Mouse (Mus musculus) lung, postnatal 36 days (tissue): ENCODE measurements around the gene Pkdrej.
A peak's percentile ranks its signal among the peaks of the same experiment; 100 is the strongest.
"Not testable (repeated sequence)": the region's sequence is repeated elsewhere in the genome, so short reads cannot be mapped to it uniquely, and the experiment has no call there.

Source experiments
- DNase-seq: peaks from one replicate; pipeline ENCODE4 v3.0.0; 2022; ENCODE audit warnings: mixed read lengths

The Pkdrej gene

DNA sequence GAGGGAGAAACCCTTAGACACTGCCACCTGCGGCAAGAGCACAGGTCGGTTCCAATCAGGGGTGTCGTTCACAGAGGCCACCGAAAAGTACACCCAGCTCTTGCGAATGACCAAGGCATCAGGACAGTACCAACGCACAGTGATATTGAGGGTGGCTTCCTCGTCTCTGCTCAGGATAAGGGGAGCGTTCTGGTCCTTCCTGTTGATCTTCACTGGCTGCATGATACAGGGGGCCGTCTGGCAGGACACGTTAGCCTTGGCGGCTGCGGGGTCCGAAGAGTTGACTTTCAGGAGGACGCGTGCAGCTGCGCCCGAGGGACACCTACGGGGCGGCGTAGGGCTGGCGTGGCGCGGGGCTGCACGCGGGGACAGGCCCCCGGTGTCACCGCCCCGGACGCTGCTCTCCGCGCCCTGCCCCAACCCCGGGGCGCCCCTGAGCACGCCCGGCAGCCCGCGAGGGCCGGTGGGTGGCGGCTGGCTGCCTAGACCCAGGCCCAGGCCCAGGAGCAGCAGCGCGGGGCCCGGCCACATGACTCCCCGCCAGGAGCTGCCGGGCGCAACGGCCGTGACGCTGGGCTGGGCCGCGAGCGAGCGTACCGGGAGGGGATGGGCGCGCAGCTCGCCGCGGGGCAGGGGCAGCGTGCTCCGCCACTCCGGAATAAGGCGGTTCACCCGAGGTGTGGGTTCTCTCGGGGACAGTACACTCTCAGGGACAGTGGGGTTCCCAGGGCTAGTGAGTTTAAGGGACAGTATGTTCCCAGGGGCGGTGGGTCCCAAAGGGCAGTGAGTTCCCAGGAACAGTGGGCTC, at the start of gene Pkdrej:
Gene Pkdrej, minus strand, starts transcription at position 532 of the 808 bp plus-strand sequence.
- DNase-seq = no peak

DNA sequence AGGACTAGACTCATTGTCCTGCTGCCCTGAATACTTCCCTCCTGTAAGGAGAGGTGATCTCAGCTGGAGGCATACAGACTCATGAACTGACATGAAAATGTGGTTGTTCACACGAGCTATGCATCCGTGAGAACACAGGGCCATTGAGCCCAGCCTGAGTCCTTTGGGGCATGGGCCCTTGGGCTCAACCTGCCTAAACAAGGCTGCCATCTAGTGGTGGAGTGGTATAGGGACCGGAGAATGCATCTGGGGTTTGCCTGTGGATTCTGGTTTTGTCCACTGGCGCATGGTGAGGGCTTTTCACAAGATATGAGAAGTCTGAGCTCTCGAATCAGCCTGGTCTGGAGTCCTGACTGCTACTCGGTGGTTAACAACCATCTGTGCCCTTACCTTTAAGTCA, 46.2 kb upstream of the Pkdrej start:
- peak; percentile 83 for DNase-seq

DNA sequence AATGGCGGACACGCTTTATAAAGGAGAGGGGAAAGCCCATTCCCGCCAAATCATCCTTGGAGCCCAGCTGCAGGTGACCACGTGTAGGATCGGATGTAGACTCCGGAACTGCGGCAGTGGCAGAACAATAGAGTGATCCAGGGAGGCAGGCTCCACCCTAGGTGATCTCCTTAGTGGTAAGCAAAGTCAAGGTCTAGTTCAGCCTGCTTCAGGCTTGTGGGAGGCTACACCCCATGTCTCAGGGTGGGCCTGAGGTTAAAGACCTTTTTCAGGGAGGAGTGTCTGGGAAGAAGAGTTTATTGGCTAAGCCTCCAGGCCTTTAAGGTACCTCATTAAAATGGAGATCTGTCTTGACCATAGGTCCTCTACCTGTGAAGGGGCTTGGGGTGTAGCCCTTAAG, 44.4 kb upstream of the Pkdrej start:
- not testable (repeated sequence) for DNase-seq

DNA sequence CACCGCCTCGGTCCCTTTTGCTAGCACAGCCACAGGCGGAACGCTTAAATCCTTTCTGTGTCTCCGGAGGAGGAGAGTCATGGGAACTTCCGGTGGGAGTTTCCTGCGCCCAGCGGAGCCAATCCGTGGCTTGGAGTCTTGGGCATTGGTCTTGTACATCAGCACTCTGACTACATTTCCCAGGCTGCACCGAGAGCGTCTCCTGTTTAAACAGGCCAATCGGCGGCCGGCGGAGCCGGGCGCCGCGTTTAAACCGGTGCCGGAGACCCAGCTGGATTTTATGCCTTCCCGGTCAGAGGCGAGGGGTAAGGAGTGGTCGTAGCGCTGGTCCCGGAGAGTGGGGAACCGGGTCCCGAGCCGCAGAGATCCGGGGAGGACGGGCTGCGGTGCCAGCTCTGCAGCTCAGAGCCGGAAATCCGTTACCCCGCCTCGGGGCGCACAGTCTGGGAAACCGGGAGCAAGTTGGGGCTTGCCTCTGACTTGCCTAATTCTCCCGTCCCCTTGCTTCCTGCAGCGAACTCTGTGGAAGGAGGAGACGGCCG, 38.0 kb upstream of the Pkdrej start, which contains the start of gene Gtse1:
Gene Gtse1, plus strand, starts transcription at position 256 of the 542 bp plus-strand sequence.
- DNase-seq = peak; percentile 99

DNA sequence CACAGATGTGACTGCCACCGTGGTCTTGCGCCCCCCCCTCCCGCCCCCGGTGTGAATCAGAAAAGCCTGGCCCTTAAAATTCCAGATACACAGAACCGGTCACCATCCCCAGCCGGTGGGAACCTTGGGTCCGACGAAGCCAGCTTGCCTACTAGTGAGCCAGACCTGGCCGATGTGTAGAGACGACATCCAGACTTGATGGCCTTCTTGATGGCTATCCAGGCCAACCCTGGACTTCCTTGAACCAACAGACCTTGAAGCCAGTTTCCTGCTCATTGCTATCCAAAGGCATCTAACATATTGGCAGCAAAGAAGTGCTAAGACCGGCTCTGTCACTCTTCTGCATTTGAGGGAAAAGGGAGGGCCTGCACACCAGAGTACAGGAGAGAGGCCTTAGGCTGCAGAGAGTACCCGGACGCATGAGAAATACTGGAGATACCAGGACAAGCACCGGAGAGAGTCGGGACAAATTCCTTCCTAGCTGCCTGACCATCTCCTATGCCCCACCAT, 37.5 kb upstream of the Pkdrej start:
- DNase-seq = no peak

DNA sequence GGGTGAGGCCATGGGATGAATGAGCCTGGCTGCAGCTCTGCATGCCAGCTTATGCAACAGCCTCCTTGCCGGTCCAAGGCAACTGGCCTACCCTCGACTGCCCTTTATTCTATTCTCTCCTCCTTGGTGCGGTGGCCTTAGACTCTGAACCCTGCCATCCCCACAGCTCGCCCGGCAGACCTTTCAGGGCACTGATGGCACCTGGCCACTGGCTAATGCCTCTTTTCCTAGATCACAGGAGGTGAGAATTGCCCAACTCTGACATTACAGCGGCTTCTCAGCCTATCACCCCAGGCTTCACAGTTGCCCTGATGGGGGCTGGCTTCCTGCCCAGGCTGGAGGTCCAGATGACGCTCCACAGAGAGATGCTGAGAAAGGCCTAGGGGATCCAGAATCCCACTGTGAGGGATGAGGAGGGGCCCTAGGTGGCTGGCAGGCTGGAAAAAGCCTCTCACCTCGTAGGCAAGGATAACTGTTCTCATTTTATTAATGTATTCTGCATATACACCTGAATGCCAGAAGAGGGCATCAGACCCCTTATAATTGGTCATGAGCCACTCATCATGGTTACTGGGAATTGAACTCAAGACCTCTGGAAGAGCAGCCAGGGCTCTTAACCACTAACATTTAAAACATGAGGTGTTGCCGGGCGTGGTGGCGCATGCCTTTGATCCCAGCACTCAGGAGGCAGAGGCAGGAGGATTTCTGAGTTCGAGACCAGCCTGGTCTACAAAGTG, 30.3 kb upstream of the Pkdrej start:
- no peak for DNase-seq

DNA sequence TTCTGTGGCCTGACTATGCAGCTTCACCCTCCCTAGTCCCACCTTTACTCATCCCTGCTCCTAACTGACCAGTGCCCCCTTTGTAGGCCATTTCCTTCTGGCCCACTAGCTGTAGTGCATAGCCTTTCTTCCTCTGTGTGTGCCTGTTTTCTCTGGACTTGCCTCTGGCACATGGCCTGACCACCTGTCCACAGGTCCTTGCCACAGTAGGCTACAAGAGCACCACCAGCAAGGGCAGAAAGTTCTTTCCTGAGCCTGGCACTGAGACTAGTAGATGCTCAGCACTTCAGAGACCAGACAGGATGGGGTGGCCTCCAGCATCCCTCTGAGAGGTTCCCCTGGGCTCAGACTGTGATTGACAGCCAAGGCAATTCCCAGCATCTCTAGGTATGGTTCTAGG, 23.5 kb upstream of the Pkdrej start:
- no peak for DNase-seq

DNA sequence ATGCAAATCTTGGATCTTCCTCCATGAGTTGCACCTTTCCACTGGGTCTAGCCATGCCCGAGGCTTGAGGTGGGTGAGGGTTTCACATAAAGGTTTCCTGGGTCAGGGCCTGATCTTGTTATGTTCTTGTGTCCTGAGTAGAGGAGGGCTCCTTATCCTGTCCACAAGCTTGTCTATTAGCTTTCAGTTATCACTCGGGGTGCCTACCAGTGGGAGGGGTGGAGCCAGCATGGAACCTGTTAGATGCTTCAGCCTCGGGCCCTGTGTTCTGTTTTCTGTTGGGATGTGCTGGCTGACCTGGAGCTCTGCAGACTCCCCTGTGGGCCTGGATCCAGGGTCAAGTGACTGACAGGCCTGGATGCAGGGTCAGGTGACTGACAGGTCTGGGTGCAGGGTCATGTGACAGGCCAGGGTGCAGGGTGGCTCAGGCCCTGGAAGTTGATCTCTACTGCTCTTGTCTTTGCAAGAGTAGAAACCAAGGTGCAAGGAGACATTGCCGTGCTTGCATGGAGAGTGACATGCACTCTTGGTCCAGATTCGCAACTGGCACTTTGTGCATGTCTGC, 20.3 kb upstream of the Pkdrej start:
- DNase-seq = no peak

DNA sequence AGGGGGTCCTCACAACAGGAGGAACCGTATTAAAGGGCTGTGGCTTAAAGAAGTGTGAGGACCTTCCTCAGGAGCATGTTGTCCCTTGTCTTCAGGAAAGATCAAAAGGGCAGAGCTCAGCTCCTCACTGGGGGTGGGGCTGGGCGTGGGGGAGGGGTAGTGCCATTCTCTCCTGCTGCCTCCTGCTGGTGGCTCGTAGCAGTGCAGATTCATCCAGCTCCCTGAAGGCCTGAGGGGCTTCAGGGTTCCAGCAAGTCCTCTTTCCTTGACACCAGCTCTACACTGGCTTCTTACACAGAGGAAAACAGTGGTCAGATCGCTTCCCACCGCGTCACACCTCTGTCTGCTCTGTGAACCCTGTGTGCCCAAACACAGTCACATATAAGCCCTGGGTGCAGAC, 19.4 kb upstream of the Pkdrej start:
- peak; percentile 30 for DNase-seq

DNA sequence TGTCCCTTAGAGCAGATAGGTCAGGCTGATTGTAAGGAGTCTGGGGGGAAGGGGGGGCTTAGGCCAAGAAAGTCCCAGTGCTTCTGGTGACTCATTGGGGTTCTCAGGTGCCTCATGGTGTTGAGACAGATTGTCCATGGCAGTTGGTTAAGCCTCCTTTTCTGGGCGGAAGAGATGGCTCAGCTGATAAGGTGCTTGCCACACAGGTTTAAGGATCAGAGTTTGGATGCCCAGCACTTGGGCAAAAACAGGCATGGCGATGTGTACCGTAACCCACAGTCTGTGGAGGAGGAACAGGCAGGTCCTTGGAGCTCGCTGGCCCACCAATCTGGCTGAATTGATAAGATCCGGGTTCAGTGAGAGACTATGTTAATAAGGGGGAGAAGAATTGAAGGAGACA, 15.4 kb upstream of the Pkdrej start:
- no peak for DNase-seq

DNA sequence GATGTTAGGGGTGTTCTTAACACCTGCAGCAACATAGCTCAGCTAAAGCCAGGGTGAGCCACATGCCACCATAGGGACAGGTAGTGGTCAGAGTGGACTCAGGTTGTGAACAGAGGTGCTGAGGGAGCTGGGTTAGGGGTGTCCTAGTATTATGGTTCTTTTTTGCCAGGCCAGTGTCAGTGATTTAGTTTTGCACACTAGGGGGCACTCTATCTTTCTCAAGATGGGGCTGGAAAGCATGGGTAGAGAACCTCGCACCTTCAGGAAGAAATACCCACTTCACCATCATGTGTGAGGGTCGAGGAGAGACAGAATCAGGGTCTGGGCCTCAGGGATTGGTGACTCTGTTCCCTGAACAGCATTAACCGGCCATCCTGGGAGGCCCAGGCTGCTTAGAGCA, 13.8 kb upstream of the Pkdrej start:
- peak; percentile 28 for DNase-seq

DNA sequence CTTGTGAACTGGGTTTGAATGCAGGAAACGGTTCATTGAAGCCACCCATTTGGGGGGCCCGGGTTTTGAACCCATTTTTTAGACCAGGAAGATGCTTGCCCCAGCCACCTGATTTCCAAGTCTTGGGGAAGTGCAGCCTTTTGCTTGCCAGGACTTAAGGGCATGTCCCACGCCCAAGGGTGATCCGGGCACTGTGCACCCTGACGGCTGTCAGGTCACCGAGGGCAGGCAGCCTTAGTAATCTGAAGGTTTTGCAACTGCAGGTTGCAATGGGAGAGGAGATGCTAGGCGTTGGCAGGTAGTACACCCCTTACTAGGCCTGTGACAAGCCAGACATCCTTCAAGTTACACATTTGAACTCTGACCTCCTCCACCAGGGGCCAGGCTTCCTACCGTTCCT, 11.1 kb upstream of the Pkdrej start:
- DNase-seq = no peak

DNA sequence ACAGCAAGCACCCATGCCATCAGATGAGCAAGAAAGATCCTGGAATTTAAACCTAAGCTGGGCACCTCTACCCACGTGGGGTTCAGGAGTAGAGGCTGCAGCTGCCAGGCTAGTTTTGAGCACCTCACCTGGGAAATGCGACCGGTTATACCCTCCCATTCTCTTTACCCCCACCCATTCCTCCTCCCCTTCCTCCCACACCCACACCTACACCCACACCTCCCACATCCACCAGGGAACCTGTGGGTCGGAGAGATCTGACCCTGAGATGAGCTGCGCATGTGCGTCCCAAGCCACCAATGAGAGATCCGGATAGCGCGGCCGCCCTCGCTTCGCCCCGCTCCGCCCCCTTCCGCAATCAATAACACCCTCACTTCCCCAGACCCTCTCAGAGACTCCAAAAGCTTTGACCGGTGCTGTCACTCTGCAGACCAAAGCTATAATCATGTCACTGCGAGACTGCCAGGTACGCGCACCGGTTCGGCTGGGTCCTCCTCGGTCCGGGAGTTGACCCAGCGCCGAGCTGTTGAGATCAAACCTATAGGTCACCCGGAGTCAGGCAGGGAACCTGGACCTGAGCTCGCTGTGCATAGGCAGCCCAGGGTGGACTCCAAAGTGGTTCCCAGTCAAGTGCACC, 10.5 kb upstream of the Pkdrej start, which contains the start of gene Ttc38:
Gene Ttc38, plus strand, starts transcription at position 353 of the 637 bp plus-strand sequence.
- DNase-seq = peak; percentile 95

DNA sequence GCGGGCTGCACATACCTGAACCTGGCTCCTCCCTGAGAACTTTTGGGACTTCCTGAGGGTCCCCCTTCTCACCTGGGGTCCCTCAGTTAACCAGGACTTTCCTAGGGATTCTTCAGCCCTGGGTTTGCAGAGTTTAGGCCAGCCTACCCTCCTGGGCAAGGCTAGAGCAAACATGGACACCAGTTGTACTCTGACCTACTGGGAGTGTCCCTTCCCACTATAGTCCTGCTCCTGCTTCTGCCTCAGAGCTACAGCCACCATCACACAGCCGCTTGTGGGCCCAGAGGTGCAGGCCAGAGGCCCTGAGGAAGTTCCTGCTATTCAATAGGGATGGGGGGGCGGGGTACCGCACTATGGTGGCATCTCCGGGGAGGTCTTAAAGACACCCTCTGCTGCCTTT, 7.9 kb upstream of the Pkdrej start:
- no peak for DNase-seq

DNA sequence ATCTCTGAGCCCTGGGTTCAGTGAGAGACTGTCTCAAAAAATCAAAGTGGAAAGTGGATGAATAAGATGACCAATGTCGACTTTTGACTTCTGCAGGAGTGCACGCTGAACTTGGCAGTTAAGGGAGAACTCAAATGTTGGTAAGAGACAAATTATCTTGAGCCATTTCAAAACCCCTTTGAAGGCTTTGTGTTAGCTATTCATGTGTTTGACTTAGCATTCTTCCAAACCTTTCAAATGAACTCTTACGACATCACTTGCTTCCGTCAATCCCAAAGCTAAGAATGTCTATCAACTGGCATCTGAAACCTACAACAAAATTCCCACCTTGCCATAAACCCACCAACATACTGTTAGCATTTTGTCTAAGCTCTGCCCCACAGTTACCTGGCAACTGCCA, 6.5 kb upstream of the Pkdrej start:
- peak; percentile 44 for DNase-seq

DNA sequence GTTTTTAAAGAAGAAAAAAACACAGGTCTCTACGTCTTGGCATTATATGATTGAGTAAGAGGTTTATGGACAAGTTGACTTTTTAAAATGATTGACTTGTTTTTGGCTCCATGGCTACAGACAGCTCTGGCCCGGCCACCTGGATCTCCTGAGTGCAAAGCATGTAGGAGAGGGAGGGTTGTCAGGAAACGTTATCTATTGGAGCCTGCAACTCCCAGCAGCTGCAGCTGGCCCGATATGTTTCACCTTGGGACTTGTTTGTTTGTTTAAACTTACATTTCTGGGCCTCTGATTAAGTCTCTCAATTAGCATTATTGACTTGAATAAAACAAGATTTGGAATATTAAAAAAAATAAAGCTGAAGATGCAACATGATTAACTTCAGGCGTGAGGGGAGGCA, 5.1 kb upstream of the Pkdrej start:
- no peak for DNase-seq

DNA sequence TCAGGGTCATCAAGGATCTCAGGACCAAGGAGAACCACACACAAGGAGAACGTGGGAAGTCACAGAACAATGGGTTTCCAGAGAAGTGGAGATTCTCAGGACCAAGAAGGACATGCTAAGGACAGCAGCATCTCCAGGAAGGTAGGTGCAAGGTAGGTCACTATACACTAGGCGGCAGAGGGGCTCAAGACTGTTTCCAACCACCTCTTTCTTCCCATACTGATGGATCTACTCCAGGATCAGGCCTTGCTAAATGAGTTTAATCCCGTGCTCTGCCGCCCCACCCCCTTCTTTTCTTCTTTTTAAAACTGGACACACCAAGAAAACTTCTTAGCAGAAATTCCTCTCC, 451 bp upstream of the Pkdrej start:
- DNase-seq = peak; percentile 26

DNA sequence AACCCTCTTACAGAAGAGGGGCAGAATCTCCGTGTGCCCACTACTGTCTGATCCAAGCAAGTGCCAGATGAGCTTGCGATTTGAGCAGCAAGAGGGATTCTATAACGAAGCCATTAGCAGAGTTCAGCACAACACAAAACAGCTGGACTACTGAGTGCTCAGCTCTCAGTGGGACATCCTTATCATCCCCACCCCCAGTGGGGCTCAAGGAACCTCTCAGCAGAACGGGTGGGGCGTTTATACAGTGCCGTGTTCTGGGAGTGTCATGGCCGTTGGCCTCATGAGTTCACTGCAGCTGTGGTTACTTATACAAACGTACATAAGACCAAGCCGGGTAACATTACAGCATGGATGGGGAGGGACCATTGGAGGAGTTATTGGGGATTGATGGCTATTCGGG, 8.1 kb downstream of the Pkdrej start:
- no peak for DNase-seq

DNA sequence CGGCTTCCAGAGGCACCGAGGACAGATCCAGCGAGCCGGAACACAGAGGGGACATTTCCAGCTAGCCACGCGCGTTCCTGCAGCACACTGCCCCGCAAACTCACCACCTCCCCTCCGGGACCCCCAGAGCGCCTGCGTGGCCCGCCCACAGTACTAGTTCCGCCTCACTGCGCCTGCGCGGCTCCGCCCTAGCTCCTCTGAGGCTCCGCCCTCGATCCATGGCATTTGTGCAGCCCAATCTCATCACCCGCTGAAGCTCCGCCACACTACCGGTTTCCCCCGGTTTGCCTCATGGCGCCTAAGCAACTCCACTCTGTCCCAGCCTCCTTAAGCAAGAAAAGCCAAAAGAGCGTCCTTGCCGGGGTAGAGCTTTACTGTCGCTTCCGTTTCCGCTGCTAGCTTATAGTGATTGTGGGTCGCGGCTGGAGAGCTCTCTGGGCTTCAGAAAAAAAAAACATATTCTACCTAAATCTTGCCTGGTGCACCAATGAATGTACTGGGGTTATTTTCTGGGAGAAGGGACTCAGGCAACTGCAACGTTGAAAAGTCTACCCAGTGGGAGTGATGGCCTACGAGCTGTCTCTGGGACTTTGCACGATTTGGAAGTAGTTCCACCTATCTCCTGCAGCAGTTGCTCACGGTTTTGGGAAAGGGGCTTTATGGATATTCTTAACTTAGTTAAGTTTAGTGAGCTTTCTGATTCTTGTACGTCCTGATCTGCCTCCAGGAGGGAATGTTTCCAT, 9.8 kb downstream of the Pkdrej start, which contains the start of gene Cdpf1:
Gene Cdpf1, minus strand, starts transcription at position 163 of the 743 bp plus-strand sequence.
- DNase-seq = peak; percentile 99

DNA sequence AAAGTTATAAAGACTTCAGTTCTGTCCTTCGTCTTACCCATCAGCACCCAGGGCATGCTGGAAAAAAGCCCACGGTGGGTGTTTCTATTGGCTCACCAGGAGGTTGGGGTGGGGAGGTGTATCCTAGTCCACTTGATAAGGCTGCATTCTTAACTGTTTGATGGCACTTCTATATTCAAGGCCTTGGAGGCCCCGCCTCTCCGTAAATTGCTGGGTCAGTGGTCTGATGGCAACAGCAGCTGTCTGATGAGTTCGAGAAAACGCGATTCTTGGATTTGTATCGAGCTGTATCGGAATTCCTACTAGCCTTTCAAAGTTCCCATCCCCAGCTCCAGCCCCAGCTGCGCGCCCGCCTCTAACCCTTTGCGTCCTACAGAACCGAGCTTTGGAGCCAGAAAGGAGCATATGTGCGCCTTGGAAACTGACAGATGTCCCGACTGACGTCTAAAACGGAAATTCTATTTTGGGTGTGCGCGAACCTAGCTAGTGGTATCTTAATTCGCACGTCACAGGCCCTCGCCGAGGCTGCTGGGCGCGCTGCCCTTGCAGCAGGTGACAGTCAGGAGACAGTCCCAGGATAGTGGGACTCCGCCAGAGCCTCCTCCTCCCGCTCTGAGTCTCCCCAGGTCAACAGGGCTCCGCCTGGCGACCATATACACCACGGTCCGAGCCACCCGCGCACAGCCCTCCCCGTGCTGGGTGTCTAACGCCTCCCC, 10.6 kb downstream of the Pkdrej start:
- peak; percentile 76 for DNase-seq

DNA sequence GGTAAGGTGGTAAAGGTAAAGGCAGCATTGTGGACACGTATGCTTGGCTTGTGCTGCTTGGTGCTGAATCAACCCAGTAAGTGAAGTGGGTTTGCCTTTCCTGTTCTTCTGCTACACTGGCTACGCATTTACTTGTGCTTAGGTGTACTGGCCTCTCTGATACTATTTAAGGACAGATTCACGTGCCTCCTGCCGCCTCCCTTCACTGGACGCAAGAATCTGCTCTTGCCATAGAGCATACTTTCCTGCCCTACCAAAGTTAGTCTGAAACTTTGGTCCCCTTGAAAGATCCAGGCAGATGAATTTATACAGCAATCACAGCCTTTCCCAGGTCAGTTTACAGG, 11.1 kb downstream of the Pkdrej start:
- DNase-seq = no peak
